Mouse (Mus musculus): ENCODE results near the gene Tppp.

DNA sequence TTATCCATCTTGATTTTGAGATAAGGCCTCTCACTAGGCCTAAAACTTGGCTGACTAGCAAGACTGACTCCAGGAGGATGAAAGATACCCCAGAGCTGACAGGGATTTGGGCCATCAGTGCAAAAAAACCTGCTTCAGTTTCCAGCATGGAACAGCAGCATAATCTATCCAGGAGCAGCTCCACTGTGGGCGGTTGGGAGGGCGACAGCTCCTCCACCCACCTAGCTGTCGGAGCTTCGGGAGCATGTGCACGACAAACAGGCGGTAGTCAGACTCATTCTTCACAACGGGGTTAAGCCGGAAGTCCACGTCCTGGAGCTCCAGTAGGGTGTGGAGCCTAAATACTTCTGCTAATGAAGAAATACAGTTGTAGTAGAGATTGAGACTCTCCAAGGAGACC is 48.9 kb downstream of the Tppp start:
- TF ChIP-seq POLR2A (IDR thresholded peaks at IDR 0.05; ENCODE audit: insufficient read depth, low read depth, low read length) (no peak), CTCF (IDR thresholded peaks at IDR 0.05) (no peak), EP300 (IDR thresholded peaks at IDR 0.05; ENCODE audit: insufficient read depth, low read depth, low read length) (no peak)
